19 mouse cellular contexts compared by ENCODE assay signal in genomic region chr17:11211591-11211990, GRCm38 (mm10).
DNase-seq lines count a peak whose midpoint lies in the region; ATAC-seq and TF ChIP-seq lines count a peak whose summit lies in the region.
"Had no signal": no experiment of that assay in that cellular context is flagged by ENCODE, and none has a peak within 500 bp of the region (broad histone marks: within the 10 kb centered on the region; RNA-seq: fewer than 3 reads in every experiment).

No protein-coding gene starts in this region.

- no peak overlapping the region for H3K9ac ChIP-seq in neural tube, embryonic 15.5 days (replicated peaks)
- H3K9ac ChIP-seq: embryonic facial prominence, embryonic 12.5 days; forebrain, postnatal 0 days; heart, embryonic 13.5 days; hindbrain, embryonic 15.5 days had no signal

- peak overlapping the region; percentile 81 for H3K27ac ChIP-seq in left cerebral cortex, adult 2 months
- no peak overlapping the region for H3K27ac ChIP-seq in neural tube, embryonic 15.5 days (replicated peaks)
- H3K27ac ChIP-seq: embryonic facial prominence, embryonic 12.5 days; heart, embryonic 13.5 days; hindbrain, embryonic 15.5 days had no signal

- no peaks in the 10 kb centered on the region for H3K27me3 ChIP-seq in neural tube, embryonic 15.5 days (replicated peaks)
- H3K27me3 ChIP-seq: CH12.LX; embryonic facial prominence, embryonic 12.5 days; heart, embryonic 13.5 days; hindbrain, embryonic 15.5 days had no signal

- no peaks in the 10 kb centered on the region for H3K9me3 ChIP-seq in neural tube, embryonic 15.5 days (replicated peaks)
- H3K9me3 ChIP-seq: embryonic facial prominence, embryonic 12.5 days; heart, embryonic 13.5 days; hindbrain, embryonic 15.5 days had no signal

- H3K36me3 ChIP-seq in neural tube, embryonic 15.5 days, result no peaks in the 10 kb centered on the region
- H3K36me3 ChIP-seq: embryonic facial prominence, embryonic 12.5 days; heart, embryonic 13.5 days; hindbrain, embryonic 15.5 days had no signal

- TF ChIP-seq CTCF in left cerebral cortex, adult 2 months (IDR thresholded peaks at IDR 0.05), result no peak

- no peak for ATAC-seq in neural tube, embryonic 15.5 days (ENCODE audit: low FRiP score)
- ATAC-seq: forebrain, postnatal 0 days; intestine, embryonic 16.5 days had no signal

- 59% methylated on average over 4 of the region's 4 CpGs for WGBS in neural tube, embryonic 15.5 days

- no peak overlapping the region for H3K4me2 ChIP-seq in neural tube, embryonic 15.5 days
- H3K4me2 ChIP-seq: embryonic facial prominence, embryonic 12.5 days; heart, embryonic 13.5 days; hindbrain, embryonic 15.5 days had no signal

- H3K4me1 ChIP-seq in neural tube, embryonic 15.5 days, result no peaks in the 10 kb centered on the region
- H3K4me1 ChIP-seq: heart, embryonic 13.5 days had no signal

- no peak overlapping the region for H3K4me3 ChIP-seq in left cerebral cortex, adult 2 months
- H3K4me3 ChIP-seq in neural tube, embryonic 15.5 days (replicated peaks), result no peak overlapping the region
- H3K4me3 ChIP-seq: embryonic facial prominence, embryonic 12.5 days; heart, embryonic 13.5 days; hindbrain, embryonic 15.5 days had no signal

- DNase-seq in adrenal gland, adult 8-10 months, result peak; percentile 28
- DNase-seq in adrenal gland, postnatal 4 days (ENCODE audit: low spot score in 2 of 2), result no peak
- no peak for DNase-seq in left cerebral cortex, adult 2 months (ENCODE audit: extremely low spot score in 1 of 2, low spot score in 2 of 2)
- DNase-seq in left cerebral cortex, adult 11 months (ENCODE audit: low spot score), result no peak
- DNase-seq in Muller cell, postnatal 12 days (ENCODE audit: inconsistent ontology term), result peak; percentile 42
- peak; percentile 52 for DNase-seq in adrenal gland, postnatal 14 days
- no peak for DNase-seq in lung, postnatal 4 days
- DNase-seq: cerebellum, adult 11 months; cerebellum, adult 8-10 months; cerebellum, postnatal 14 days; forebrain, postnatal 0 days; gastrocnemius, postnatal 36 days; heart, postnatal 36 days had no signal

- intact Hi-C loops in left cerebral cortex, adult 2 months (cut with DNase I), result loop anchor here (1.0 to 5.0 kb wide), 3 partner anchors 54 to 636 kb away; no protein-coding TSS in a partner anchor

Comparison
In these comparisons a context has a peak if more than half of its experiments do, and no peak if none do; other contexts are left out.
1. DNase-seq: peak in adrenal gland, adult 8-10 months (single experiment), Muller cell, postnatal 12 days (single experiment) and adrenal gland, postnatal 14 days (single experiment); none in adrenal gland, postnatal 4 days (0 of 2), left cerebral cortex, adult 2 months (0 of 2), left cerebral cortex, adult 11 months (single experiment) and lung, postnatal 4 days (0 of 2).